ENCODE assay signal across 24 mouse cellular contexts in the genomic region with DNA sequence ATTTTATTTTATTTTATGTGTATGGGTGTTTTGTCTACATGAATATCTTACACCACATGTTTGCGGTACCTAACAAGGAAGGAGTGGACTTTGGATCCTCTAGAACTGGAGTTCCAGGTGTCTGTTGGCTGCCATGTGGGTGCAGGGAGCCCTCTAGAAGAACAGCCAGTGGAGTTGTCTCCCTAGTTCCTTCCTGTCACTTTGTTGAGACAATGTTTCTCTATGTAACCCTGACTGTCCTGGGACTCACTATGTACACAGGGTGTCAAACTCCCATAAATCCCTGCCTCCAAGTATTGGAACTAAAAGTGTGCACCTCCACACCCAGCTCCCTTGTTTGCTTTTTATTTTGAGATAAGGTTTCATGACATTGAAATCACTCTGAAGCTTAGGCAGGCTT. TPM values are rescaled to one million over a fixed set of nuclear protein-coding genes. Genes with fewer than 3 reads are reported as not detected.
DNase-seq lines count a peak whose midpoint lies in the region; ATAC-seq and TF ChIP-seq lines count a peak whose summit lies in the region.
"Had no signal": no experiment of that assay in that cellular context is flagged by ENCODE, and none has a peak within 500 bp of the region (broad histone marks: within the 10 kb centered on the region; RNA-seq: fewer than 3 reads in every experiment).

No protein-coding gene starts in this region.

- H3K4me1 ChIP-seq in heart, embryonic 11.5 days (ENCODE audit: control insufficient read depth, insufficient read depth, low read length): no peaks in the 10 kb centered on the region
- no peaks in the 10 kb centered on the region for H3K4me1 ChIP-seq in midbrain, embryonic 11.5 days (ENCODE audit: control insufficient read depth, insufficient read depth, low read length)
- H3K4me1 ChIP-seq in midbrain, postnatal 0 days (ENCODE audit: insufficient read depth, low read length): no peaks in the 10 kb centered on the region
- no peaks in the 10 kb centered on the region for H3K4me1 ChIP-seq in stomach, embryonic 15.5 days
- no peaks in the 10 kb centered on the region for H3K4me1 ChIP-seq in kidney, adult 2 months (ENCODE audit: control insufficient read depth, insufficient read depth, low read length)
- H3K4me1 ChIP-seq in hindbrain, embryonic 13.5 days (replicated peaks): no peaks in the 10 kb centered on the region
- H3K4me1 ChIP-seq: forebrain, embryonic 10.5 days; forebrain, embryonic 13.5 days; heart, embryonic 13.5 days; hindbrain, embryonic 15.5 days had no signal

- TF ChIP-seq POLR2A in kidney, adult 2 months (IDR thresholded peaks at IDR 0.05; ENCODE audit: low read depth, low read length): no peak

- H3K27me3 ChIP-seq in heart, embryonic 11.5 days (ENCODE audit: control insufficient read depth, insufficient read depth, low read length): no peaks in the 10 kb centered on the region
- H3K27me3 ChIP-seq in midbrain, embryonic 11.5 days (ENCODE audit: control insufficient read depth, insufficient read depth, low read length): no peaks in the 10 kb centered on the region
- H3K27me3 ChIP-seq in midbrain, postnatal 0 days (ENCODE audit: insufficient read depth, low read length): no peaks in the 10 kb centered on the region
- H3K27me3 ChIP-seq in stomach, embryonic 15.5 days (replicated peaks): no peaks in the 10 kb centered on the region
- H3K27me3 ChIP-seq in kidney, adult 2 months (replicated peaks; ENCODE audit: control insufficient read depth, insufficient read depth, low read length): no peaks in the 10 kb centered on the region
- no peaks in the 10 kb centered on the region for H3K27me3 ChIP-seq in hindbrain, embryonic 13.5 days
- H3K27me3 ChIP-seq: forebrain, embryonic 13.5 days; heart, embryonic 13.5 days; hindbrain, embryonic 15.5 days had no signal

- no peak overlapping the region for H3K9ac ChIP-seq in heart, embryonic 11.5 days (ENCODE audit: low read depth, low read length)
- H3K9ac ChIP-seq in midbrain, embryonic 11.5 days (ENCODE audit: low read length): no peak overlapping the region
- H3K9ac ChIP-seq in midbrain, postnatal 0 days (replicated peaks; ENCODE audit: low read length, poor library complexity, severe bottlenecking): no peak overlapping the region
- no peak overlapping the region for H3K9ac ChIP-seq in stomach, embryonic 15.5 days
- H3K9ac ChIP-seq in hindbrain, embryonic 13.5 days: no peak overlapping the region
- H3K9ac ChIP-seq: forebrain, embryonic 13.5 days; heart, embryonic 13.5 days; hindbrain, embryonic 15.5 days had no signal

- H3K36me3 ChIP-seq in heart, embryonic 11.5 days (ENCODE audit: control insufficient read depth, insufficient read depth, low read length): no peaks in the 10 kb centered on the region
- no peaks in the 10 kb centered on the region for H3K36me3 ChIP-seq in midbrain, embryonic 11.5 days (ENCODE audit: control insufficient read depth, insufficient read depth, low read length)
- H3K36me3 ChIP-seq in midbrain, postnatal 0 days (ENCODE audit: insufficient read depth, low read length): no peaks in the 10 kb centered on the region
- H3K36me3 ChIP-seq in stomach, embryonic 15.5 days: no peaks in the 10 kb centered on the region
- H3K36me3 ChIP-seq in kidney, adult 2 months (ENCODE audit: control insufficient read depth, insufficient read depth, low read length): no peaks in the 10 kb centered on the region
- no peaks in the 10 kb centered on the region for H3K36me3 ChIP-seq in hindbrain, embryonic 13.5 days
- H3K36me3 ChIP-seq: forebrain, embryonic 10.5 days; heart, embryonic 13.5 days; hindbrain, embryonic 15.5 days had no signal

- peak; percentile 61 for DNase-seq in heart, adult 11 months
- peak; percentile 61 for DNase-seq in midbrain, embryonic 11.5 days (ENCODE audit: low spot score, missing footprints)
- DNase-seq in midbrain, postnatal 0 days (ENCODE audit: low spot score): no peak
- DNase-seq in kidney, adult 2 months: no peak
- no peak for DNase-seq in cerebellum, adult 9-11 months
- DNase-seq: adrenal gland, adult 8-10 months; adrenal gland, postnatal 25 days; cerebellum, adult 11-12 months; cerebellum, adult 8-10 months; cerebellum, postnatal 14 days; gastrocnemius, postnatal 10 days; gastrocnemius, postnatal 36 days; heart, adult 18-20 months; heart, postnatal 14 days; heart, postnatal 4 days had no signal

- 98% methylated on average over 1 of the region's 1 CpGs for WGBS in heart, embryonic 11.5 days (ENCODE audit: insufficient replicate concordance)
- 100% methylated on average over 1 of the region's 1 CpGs for WGBS in midbrain, embryonic 11.5 days
- 100% methylated on average over 1 of the region's 1 CpGs for WGBS in midbrain, postnatal 0 days
- 84% methylated on average over 1 of the region's 1 CpGs for WGBS in stomach, embryonic 15.5 days
- WGBS in kidney, adult 2 months: 89% methylated on average over 1 of the region's 1 CpGs
- WGBS in hindbrain, embryonic 13.5 days: 97% methylated on average over 1 of the region's 1 CpGs

- no peak overlapping the region for H3K27ac ChIP-seq in heart, embryonic 11.5 days (ENCODE audit: low read depth, low read length)
- H3K27ac ChIP-seq in midbrain, embryonic 11.5 days (ENCODE audit: low read depth, low read length): no peak overlapping the region
- no peak overlapping the region for H3K27ac ChIP-seq in midbrain, postnatal 0 days (ENCODE audit: low read depth, low read length)
- no peak overlapping the region for H3K27ac ChIP-seq in stomach, embryonic 15.5 days
- H3K27ac ChIP-seq in kidney, adult 2 months (ENCODE audit: insufficient read depth, low read depth, low read length): no peak overlapping the region
- no peak overlapping the region for H3K27ac ChIP-seq in hindbrain, embryonic 13.5 days
- H3K27ac ChIP-seq: forebrain, embryonic 10.5 days; forebrain, embryonic 13.5 days; heart, embryonic 13.5 days; hindbrain, embryonic 15.5 days had no signal

- ATAC-seq in heart, embryonic 11.5 days (replicated peaks; ENCODE audit: insufficient number of reproducible peaks, low FRiP score, low TSS enrichment): no peak
- no peak for ATAC-seq in midbrain, embryonic 11.5 days (ENCODE audit: low FRiP score)
- ATAC-seq in midbrain, postnatal 0 days (ENCODE audit: low FRiP score): no peak
- peak; percentile 66; the same call in 1 of the 2 replicates for ATAC-seq in stomach, embryonic 15.5 days (ENCODE audit: insufficient read depth, low FRiP score, low read depth)
- ATAC-seq in hindbrain, embryonic 13.5 days (ENCODE audit: low FRiP score): no peak
- ATAC-seq: activated CD4-positive, CD25-positive, alpha-beta regulatory T cell, adult 4 months; forebrain, embryonic 13.5 days; forebrain, embryonic 16.5 days had no signal

- H3K4me3 ChIP-seq in heart, embryonic 11.5 days (ENCODE audit: low read depth, low read length): no peak overlapping the region
- no peak overlapping the region for H3K4me3 ChIP-seq in midbrain, embryonic 11.5 days (ENCODE audit: low read depth, low read length)
- no peak overlapping the region for H3K4me3 ChIP-seq in midbrain, postnatal 0 days (ENCODE audit: low read depth, low read length)
- H3K4me3 ChIP-seq in stomach, embryonic 15.5 days (replicated peaks): no peak overlapping the region
- H3K4me3 ChIP-seq in kidney, adult 2 months (ENCODE audit: insufficient read depth, low read depth, low read length): no peak overlapping the region
- H3K4me3 ChIP-seq in hindbrain, embryonic 13.5 days: no peak overlapping the region
- H3K4me3 ChIP-seq: forebrain, embryonic 10.5 days; forebrain, embryonic 13.5 days; heart, embryonic 13.5 days; hindbrain, embryonic 15.5 days had no signal

- no peak overlapping the region for H3K4me2 ChIP-seq in heart, embryonic 11.5 days
- H3K4me2 ChIP-seq in midbrain, embryonic 11.5 days: no peak overlapping the region
- H3K4me2 ChIP-seq in midbrain, postnatal 0 days (ENCODE audit: low read depth, low read length, poor library complexity, severe bottlenecking): no peak overlapping the region
- H3K4me2 ChIP-seq in stomach, embryonic 15.5 days: no peak overlapping the region
- H3K4me2 ChIP-seq in hindbrain, embryonic 13.5 days: no peak overlapping the region
- H3K4me2 ChIP-seq: forebrain, embryonic 13.5 days; heart, embryonic 13.5 days; hindbrain, embryonic 15.5 days had no signal

- TF ChIP-seq CTCF in midbrain, postnatal 0 days (IDR thresholded peaks at IDR 0.05): no peak
- TF ChIP-seq CTCF in kidney, adult 2 months (conservative IDR thresholded peaks at IDR 0.05; ENCODE audit: insufficient read depth, insufficient read length, low read depth, low read length): no peak

- H3K9me3 ChIP-seq in heart, embryonic 11.5 days (replicated peaks; ENCODE audit: control insufficient read depth, low read length): no peaks in the 10 kb centered on the region
- H3K9me3 ChIP-seq in midbrain, embryonic 11.5 days (ENCODE audit: control insufficient read depth, low read length): no peaks in the 10 kb centered on the region
- H3K9me3 ChIP-seq in midbrain, postnatal 0 days (ENCODE audit: low read length): no peaks in the 10 kb centered on the region
- H3K9me3 ChIP-seq in stomach, embryonic 15.5 days: no peaks in the 10 kb centered on the region
- no peaks in the 10 kb centered on the region for H3K9me3 ChIP-seq in hindbrain, embryonic 13.5 days
- H3K9me3 ChIP-seq: forebrain, embryonic 10.5 days; forebrain, embryonic 13.5 days; heart, embryonic 13.5 days; hindbrain, embryonic 15.5 days had no signal

RNA-seq across cellular contexts. Expression of gene Pds5a, which starts 13.4 kb away (rescaled TPM):
- polyA plus RNA-seq in heart, embryonic 11.5 days (2014; fragmentation: Nextera tagmentation; extraction: Ambion mirVana): 68.0 and 70.8 TPM in 2 replicates
- 127 and 139 TPM in 2 replicates for polyA plus RNA-seq in midbrain, embryonic 11.5 days (2014; fragmentation: Nextera tagmentation; extraction: Ambion mirVana)
- total RNA-seq in midbrain, postnatal 0 days (2014; rRNA removed): 66.5 and 78.7 TPM in 2 replicates
- 16.5 and 21.2 TPM in 2 replicates for polyA plus RNA-seq in midbrain, postnatal 0 days (2015; fragmentation: Nextera tagmentation; extraction: Ambion mirVana)
- polyA plus RNA-seq in stomach, embryonic 15.5 days (2015; fragmentation: Nextera tagmentation; extraction: Ambion mirVana): 57.1 and 62.3 TPM in 2 replicates
- polyA plus RNA-seq in kidney, adult 2 months (2012; rRNA removed): 14.4 and 17.3 TPM in 2 replicates
- 54.2 and 57.8 TPM in 2 replicates for polyA plus RNA-seq in hindbrain, embryonic 13.5 days (2015; fragmentation: Nextera tagmentation; extraction: Ambion mirVana)

RNA-seq across cellular contexts. Expression of gene N4bp2, which starts 51.9 kb away (rescaled TPM):
- polyA plus RNA-seq in heart, embryonic 11.5 days (2014; fragmentation: Nextera tagmentation; extraction: Ambion mirVana): 32.7 and 47.9 TPM in 2 replicates
- 40.1 and 43.1 TPM in 2 replicates for polyA plus RNA-seq in midbrain, embryonic 11.5 days (2014; fragmentation: Nextera tagmentation; extraction: Ambion mirVana)
- 33.0 and 48.9 TPM in 2 replicates for total RNA-seq in midbrain, postnatal 0 days (2014; rRNA removed)
- 9.3 and 12.0 TPM in 2 replicates for polyA plus RNA-seq in midbrain, postnatal 0 days (2015; fragmentation: Nextera tagmentation; extraction: Ambion mirVana)
- polyA plus RNA-seq in stomach, embryonic 15.5 days (2015; fragmentation: Nextera tagmentation; extraction: Ambion mirVana): 22.4 and 23.3 TPM in 2 replicates
- 3.8 TPM in 2 replicates for polyA plus RNA-seq in kidney, adult 2 months (2012; rRNA removed)
- 19.2 and 19.4 TPM in 2 replicates for polyA plus RNA-seq in hindbrain, embryonic 13.5 days (2015; fragmentation: Nextera tagmentation; extraction: Ambion mirVana)

Comparison
In these comparisons a context has a peak if more than half of its experiments do, and no peak if none do; other contexts are left out.
1. DNase-seq: peak in heart, adult 11 months (single experiment) and midbrain, embryonic 11.5 days (single experiment); none in midbrain, postnatal 0 days (single experiment), kidney, adult 2 months (single experiment) and cerebellum, adult 9-11 months (single experiment).